Mouse (Mus musculus) intestine, embryonic 14.5 days (tissue): ENCODE data around the gene Arl1. TPM values are rescaled to one million over a fixed set of nuclear protein-coding genes. Genes with fewer than 3 reads are reported as not detected.
"Not testable (repeated sequence)": the region's sequence is repeated elsewhere in the genome, so short reads cannot be mapped to it uniquely, and the experiment has no call there.

Source experiments
- ATAC-seq: fragments of 200-750 bp; cut with Nextera tagmentation; replicated peaks from 2 replicates; pipeline ENCODE4 v1.8.0; 2017; ENCODE audit warnings: low read depth, moderate number of reproducible peaks, moderate TSS enrichment, moderate library complexity; ENCODE audit not compliant: low FRiP score, low TSS enrichment
- DNase-seq: peaks from one replicate; pipeline ENCODE4 v3.0.0-alpha.2; 2018; ENCODE audit warnings: low spot score
- H3K27ac ChIP-seq: fragments of 300-500 bp; sonication (generic); 2 replicates; pipeline ENCODE4 v1.5.1; 2014; ENCODE audit warnings: low read depth, mild to moderate bottlenecking, control low read depth
- H3K27me3 ChIP-seq: fragments of 300-500 bp; sonication (generic); replicated peaks from 2 replicates; pipeline ENCODE4 v1.6.1; 2014; ENCODE audit warnings: low read length, control low read depth; ENCODE audit not compliant: control insufficient read depth, insufficient read depth
- H3K36me3 ChIP-seq: fragments of 300-500 bp; sonication (generic); 2 replicates; pipeline ENCODE4 v1.6.1; 2014; ENCODE audit warnings: low read length, control low read depth; ENCODE audit not compliant: control insufficient read depth, insufficient read depth
- H3K4me1 ChIP-seq: fragments of 300-500 bp; sonication (generic); replicated peaks from 2 replicates; pipeline ENCODE4 v1.6.1; 2014; ENCODE audit warnings: low read length, control low read depth, mixed read lengths; ENCODE audit not compliant: control insufficient read depth, insufficient read depth
- H3K4me2 ChIP-seq: fragments of 300-500 bp; sonication (generic); 2 replicates; pipeline ENCODE4 v1.6.1; 2014; ENCODE audit warnings: low read length
- H3K4me3 ChIP-seq: fragments of 300-500 bp; sonication (generic); 2 replicates; pipeline ENCODE4 v1.5.1; 2014; ENCODE audit warnings: low read depth, low read length, control low read depth, mixed read lengths
- H3K9ac ChIP-seq: fragments of 300-500 bp; sonication (generic); 2 replicates; pipeline ENCODE4 v1.6.1; 2014; ENCODE audit warnings: mild to moderate bottlenecking, low read length
- H3K9me3 ChIP-seq: fragments of 300-500 bp; sonication (generic); 2 replicates; pipeline ENCODE4 v1.6.1; 2016; ENCODE audit warnings: low read length, control low read depth; ENCODE audit not compliant: control insufficient read depth
- WGBS: fragments of 180-500 bp; shearing (Covaris S2); extraction: QIAGEN DNeasy Blood & Tissue Kit; methylation state at CpG from one replicate; pipeline ENCODE4 v1.1.7; 2014; 5-methylcytosine and 5-hydroxymethylcytosine counted together
- polyA plus RNA-seq: library from polyadenylated mRNA; unstranded; fragments of >200 nt; fragmentation: Nextera tagmentation; extraction: Ambion mirVana; gene quantifications from 2 replicates; pipeline ENCODE4 v1.2.1, GENCODE M21; 2014

Gene Arl1
- polyA plus RNA-seq, 1 experiment from 2014 or later = 175 TPM

GRCm38 (mm10) chr10:88739818-88740217, 9.2 kb downstream of the Arl1 start:
- no peak overlapping the region for H3K9ac ChIP-seq
- ATAC-seq (no peak), DNase-seq (no peak)
- H3K4me1 ChIP-seq = no peaks in the 10 kb centered on the region
- no peaks in the 10 kb centered on the region for H3K27me3 ChIP-seq
- H3K36me3 ChIP-seq = peaks cover 81% of the 10 kb centered on the region
- H3K9me3 ChIP-seq = no peaks in the 10 kb centered on the region
- H3K4me2 ChIP-seq = no peak overlapping the region
- no peak overlapping the region for H3K4me3 ChIP-seq
- no peak overlapping the region for H3K27ac ChIP-seq
- 97% methylated on average over 1 of the region's 1 CpGs for WGBS

- peaks cover 83% of the 10 kb centered on the region for H3K36me3 ChIP-seq
- no peak overlapping the region for H3K27ac ChIP-seq
Observed at GRCm38 (mm10) chr10:88740781-88741180, 10.1 kb downstream of the Arl1 start.

GRCm38 (mm10) chr10:88741426-88741825, 10.8 kb downstream of the Arl1 start:
- 87% methylated on average over 2 of the region's 2 CpGs for whole genome bisulfite sequencing
- Histone ChIP-seq H3K9me3 (no peaks in the 10 kb centered on the region), H3K4me2 (no peak overlapping the region), H3K27me3 (no peaks in the 10 kb centered on the region), H3K4me3 (no peak overlapping the region), H3K27ac (no peak overlapping the region), H3K36me3 (peaks cover 79% of the 10 kb centered on the region), H3K4me1 (no peaks in the 10 kb centered on the region), H3K9ac (no peak overlapping the region)
- DNase-seq = no peak
- no peak for ATAC-seq

More at GRCm38 (mm10) chr10:88740781-88741180, 10.1 kb downstream of the Arl1 start:
- Histone ChIP-seq H3K4me1 (no peaks in the 10 kb centered on the region), H3K9ac (no peak overlapping the region), H3K27me3 (no peaks in the 10 kb centered on the region), H3K9me3 (no peaks in the 10 kb centered on the region), H3K4me3 (no peak overlapping the region), H3K4me2 (no peak overlapping the region)
- WGBS = 71% methylated on average over 5 of the region's 5 CpGs
- ATAC-seq = no peak
- DNase-seq = no peak

GRCm38 (mm10) chr10:88761524-88762212, 31.0 kb downstream of the Arl1 start:
- WGBS = 96% methylated on average over 13 of the region's 13 CpGs
- Histone ChIP-seq H3K4me2 (no peak overlapping the region), H3K4me1 (no peaks in the 10 kb centered on the region), H3K9me3 (no peaks in the 10 kb centered on the region), H3K36me3 (peaks cover 97% of the 10 kb centered on the region), H3K27ac (no peak overlapping the region), H3K27me3 (no peaks in the 10 kb centered on the region), H3K4me3 (no peak overlapping the region), H3K9ac (no peak overlapping the region)
- DNase-seq = no peak
- ATAC-seq = no peak

GRCm38 (mm10) chr10:88765431-88766142, 34.9 kb downstream of the Arl1 start:
- 89% methylated on average over 15 of the region's 15 CpGs for WGBS
- Histone ChIP-seq H3K9ac (no peak overlapping the region), H3K27me3 (no peaks in the 10 kb centered on the region), H3K4me1 (no peaks in the 10 kb centered on the region), H3K4me2 (no peak overlapping the region), H3K4me3 (no peak overlapping the region), H3K27ac (no peak overlapping the region), H3K9me3 (no peaks in the 10 kb centered on the region), H3K36me3 (peaks cover 97% of the 10 kb centered on the region)
- no peak for ATAC-seq
- no peak for DNase-seq

GRCm38 (mm10) chr10:88768961-88769360, 38.3 kb downstream of the Arl1 start:
- WGBS = 95% methylated on average over 5 of the region's 5 CpGs
- Histone ChIP-seq H3K27me3 (no peaks in the 10 kb centered on the region), H3K9ac (no peak overlapping the region), H3K4me1 (no peaks in the 10 kb centered on the region), H3K9me3 (no peaks in the 10 kb centered on the region), H3K27ac (no peak overlapping the region), H3K4me3 (no peak overlapping the region), H3K4me2 (no peak overlapping the region), H3K36me3 (peaks cover 93% of the 10 kb centered on the region)
- DNase-seq (no peak), ATAC-seq (no peak)

- no peak overlapping the region for H3K9ac ChIP-seq
- DNase-seq (no peak), ATAC-seq (no peak)
- no peaks in the 10 kb centered on the region for H3K9me3 ChIP-seq
- H3K4me1 ChIP-seq = no peaks in the 10 kb centered on the region
- no peak overlapping the region for H3K27ac ChIP-seq
- peaks cover 92% of the 10 kb centered on the region for H3K36me3 ChIP-seq
- 91% methylated on average over 7 of the region's 7 CpGs for WGBS
- H3K4me2 ChIP-seq = no peak overlapping the region
- no peaks in the 10 kb centered on the region for H3K27me3 ChIP-seq
- no peak overlapping the region for H3K4me3 ChIP-seq
Observed at GRCm38 (mm10) chr10:88769676-88770075, 39.0 kb downstream of the Arl1 start.

GRCm38 (mm10) chr10:88772965-88773364, 42.3 kb downstream of the Arl1 start:
- not testable (repeated sequence) for H3K4me1 ChIP-seq, DNase-seq, H3K4me3 ChIP-seq, H3K9ac ChIP-seq, ATAC-seq, H3K27ac ChIP-seq, H3K9me3 ChIP-seq, H3K4me2 ChIP-seq, H3K27me3 ChIP-seq
- H3K36me3 ChIP-seq = peaks cover 88% of the 10 kb centered on the region
- WGBS = 86% methylated on average over 5 of the region's 5 CpGs

- Histone ChIP-seq H3K27me3 (no peaks in the 10 kb centered on the region), H3K9me3 (no peaks in the 10 kb centered on the region), H3K4me1 (no peaks in the 10 kb centered on the region), H3K9ac (no peak overlapping the region), H3K36me3 (peaks cover 77% of the 10 kb centered on the region), H3K4me2 (no peak overlapping the region), H3K4me3 (no peak overlapping the region), H3K27ac (no peak overlapping the region)
- DNase-seq = no peak
- no peak for ATAC-seq
- WGBS = 92% methylated on average over 6 of the region's 6 CpGs
Observed at GRCm38 (mm10) chr10:88776206-88776605, 45.5 kb downstream of the Arl1 start.
